Mouse (Mus musculus): ENCODE measurements around the gene Wdr5b.
A peak's percentile ranks its signal among the peaks of the same experiment; 100 is the strongest.

Wdr5b gene

DNA sequence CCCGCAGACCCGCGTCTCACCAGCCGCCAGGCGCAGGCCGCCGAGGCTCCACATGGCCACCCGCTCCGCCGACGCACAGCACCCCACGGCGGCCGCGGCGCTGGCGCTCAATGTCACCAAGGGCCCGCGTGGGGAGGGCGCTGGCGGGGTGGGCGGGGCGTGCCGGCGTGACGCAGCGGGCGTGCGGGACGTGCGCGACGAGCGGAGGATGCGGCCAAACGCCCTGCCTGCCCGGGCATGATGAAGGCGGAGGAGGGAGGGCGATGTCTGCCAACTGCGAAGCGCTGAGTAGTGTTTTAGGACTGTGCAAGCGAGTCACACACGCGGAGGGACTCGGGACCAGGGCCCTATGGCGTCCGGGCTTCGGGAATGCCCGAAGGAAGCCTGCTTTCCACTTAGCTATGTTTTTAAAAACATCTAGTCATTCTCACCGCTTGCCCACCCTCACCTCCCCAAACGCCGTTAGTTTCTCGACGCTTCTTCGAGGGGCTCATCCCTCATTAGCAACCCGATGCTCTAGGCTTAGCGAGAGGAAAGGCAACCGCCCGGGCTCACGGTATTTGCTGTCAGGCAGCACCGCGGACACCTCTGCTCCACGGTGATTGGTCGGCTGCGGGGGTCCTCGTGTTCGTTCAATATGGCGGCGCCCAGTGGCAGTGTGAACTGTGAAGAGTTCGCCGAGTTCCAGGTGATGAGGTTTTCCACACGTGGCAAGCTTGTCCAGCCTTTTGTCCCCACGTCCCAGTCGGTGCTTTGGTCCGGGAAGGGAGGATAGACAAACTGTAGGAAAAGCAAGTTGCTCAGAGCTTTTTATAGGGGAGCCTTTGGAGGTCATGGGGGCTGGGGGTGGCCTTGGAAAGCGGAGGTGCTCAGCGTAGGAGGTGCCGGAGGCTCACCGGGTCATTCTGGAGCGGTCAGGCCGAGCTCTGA lies 30.7 kb downstream of the Wdr5b start, which contains the start of the genes Fam162a and Ccdc58:
Gene Fam162a (minus strand): TSS at position 145 of the 930 bp plus-strand sequence.
Gene Ccdc58 (plus strand): TSS at position 236 of the 930 bp plus-strand sequence.
- DNase-seq, result peak; percentile 93

DNA sequence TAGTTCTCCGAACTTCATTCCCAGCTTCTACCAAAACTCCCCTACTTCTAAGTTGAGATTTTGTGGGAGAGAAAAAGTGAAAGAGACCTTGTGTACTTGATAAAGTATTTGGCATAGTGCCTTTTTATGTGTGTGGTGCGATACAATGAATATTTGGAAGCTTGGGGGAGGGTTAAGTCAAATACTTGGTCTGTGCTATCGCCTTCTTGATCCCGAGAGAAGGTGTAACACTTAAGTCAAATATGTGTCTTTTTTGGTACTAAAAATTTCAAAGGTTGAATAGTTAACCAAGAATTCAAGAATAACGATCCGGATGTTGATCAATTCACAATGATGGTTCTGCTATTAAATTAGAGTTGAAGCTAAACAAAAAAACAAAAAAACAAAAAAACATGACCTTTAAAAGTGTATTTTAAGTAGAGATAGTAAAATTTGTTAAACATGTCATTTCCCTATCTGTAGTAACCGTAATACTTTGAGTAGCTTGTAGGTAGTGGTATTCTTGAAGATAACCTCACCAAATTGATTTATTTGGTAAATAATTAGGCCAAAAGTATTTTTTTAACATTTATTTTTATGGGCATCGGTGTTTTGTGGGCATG lies 31.5 kb downstream of the Wdr5b start:
- no peak for DNase-seq

DNA sequence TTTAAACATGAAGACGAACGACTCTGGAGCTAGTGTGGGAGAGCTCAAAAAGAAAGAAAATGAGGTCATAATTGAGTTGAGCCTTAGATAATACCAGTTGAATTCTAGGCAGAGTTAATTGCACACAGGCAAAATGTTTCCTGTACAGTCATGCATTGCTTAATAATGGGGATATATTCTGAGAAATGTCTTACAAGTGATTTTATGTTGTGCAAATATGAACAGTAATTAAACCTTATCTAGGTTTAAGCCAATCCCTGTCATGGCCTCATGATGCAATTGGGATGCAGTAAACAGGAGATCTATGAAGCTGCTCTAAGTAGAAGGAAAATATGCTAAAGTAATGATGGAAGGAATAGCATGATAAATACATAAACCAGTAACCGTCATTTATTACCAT lies 33.8 kb downstream of the Wdr5b start:
- no peak for DNase-seq

DNA sequence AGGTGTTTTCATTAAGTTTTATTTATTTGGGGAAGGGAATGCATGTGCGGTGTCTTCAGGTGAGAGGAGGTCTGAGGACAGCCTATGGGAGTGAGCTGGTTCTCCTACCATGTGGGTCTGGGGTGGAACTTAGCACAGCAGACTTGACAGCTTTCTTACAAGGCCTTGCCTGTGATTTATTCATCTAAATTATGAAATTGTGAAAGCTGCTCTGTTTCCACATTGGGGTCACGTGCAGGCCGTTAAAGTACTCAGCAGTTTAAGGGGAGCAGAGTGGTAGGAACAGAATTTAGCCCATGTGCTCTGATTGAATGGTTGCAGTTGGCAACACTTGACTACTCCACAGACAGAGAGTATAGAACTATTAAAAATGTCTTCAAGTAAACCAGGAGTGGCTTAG lies 38.9 kb downstream of the Wdr5b start:
- DNase-seq, result no peak

DNA sequence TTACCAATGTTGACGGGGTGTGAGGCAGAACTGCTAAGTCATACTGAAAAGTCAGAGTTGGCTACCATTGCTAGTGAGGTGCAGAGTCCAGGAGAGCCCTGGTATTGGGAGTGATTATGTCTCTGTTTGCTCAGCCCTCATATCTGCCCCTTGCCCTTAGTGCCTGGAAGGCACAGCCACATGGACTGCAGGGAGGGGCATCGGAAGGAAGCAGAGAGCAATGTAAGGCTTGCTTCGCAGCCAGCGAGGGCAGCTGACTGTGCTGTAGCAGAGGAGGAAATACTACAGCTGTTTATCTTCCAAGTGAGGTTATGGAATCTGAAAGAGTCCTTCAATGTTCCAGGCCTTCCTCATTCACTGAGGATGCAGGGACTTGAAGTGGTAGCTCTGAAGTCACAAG lies 46.9 kb downstream of the Wdr5b start:
- no peak for DNase-seq

DNA sequence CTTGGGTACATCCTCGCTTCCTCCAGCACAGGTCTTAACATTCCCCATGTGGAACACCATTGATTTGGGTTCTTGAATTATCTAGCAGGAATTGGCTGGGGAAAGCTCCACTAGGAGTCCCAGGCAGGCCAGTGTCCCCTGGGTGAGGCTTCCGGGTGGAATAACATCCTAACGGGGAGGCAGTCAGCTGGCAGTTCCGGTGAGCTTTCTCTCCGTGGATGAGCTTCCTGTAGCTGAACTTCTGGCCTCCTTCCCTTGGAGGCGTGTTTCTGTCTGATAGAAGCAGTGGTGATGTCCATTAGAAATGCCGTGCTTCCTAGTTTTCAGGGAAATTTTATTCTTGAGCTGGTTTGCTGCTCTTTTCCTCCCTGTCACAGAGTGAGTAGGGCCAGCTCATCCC lies 48.1 kb downstream of the Wdr5b start:
- no peak for DNase-seq

DNA sequence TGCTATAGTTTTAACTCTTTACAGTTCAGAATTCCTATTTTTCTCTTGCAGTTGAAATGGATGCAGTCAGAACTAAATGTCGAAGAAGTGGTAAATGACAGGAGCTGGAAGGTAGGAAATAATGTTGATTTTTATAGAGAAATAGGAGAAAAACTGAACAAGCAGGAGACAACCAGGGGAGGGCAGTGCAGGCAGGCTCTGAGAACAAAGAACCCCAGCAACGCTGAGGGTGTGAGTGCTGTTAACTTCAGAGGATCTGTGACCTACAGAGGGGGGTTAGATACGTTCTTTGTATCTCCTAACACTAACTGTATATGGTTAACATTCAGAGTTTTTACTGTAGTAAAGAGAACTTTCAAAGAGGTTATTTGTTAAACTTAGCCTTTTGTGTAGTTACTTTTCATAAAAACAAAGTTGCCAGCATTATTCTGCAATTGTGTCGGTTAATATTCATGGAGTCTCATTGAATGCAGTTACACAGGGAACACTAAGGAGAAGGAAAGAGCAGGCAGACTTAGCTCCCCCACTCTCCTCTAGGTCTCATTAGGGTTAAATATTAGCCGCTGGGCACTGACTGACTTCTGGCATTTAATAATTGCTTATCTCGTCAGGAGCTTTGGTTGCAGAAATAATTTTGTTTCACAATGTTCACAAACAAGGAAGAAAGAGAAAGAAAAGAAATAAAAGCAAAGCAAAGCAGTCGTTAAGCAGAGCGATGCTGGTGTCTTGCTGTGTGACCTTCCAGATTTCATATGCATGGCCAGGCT lies 49.0 kb downstream of the Wdr5b start:
- DNase-seq, result no peak

DNA sequence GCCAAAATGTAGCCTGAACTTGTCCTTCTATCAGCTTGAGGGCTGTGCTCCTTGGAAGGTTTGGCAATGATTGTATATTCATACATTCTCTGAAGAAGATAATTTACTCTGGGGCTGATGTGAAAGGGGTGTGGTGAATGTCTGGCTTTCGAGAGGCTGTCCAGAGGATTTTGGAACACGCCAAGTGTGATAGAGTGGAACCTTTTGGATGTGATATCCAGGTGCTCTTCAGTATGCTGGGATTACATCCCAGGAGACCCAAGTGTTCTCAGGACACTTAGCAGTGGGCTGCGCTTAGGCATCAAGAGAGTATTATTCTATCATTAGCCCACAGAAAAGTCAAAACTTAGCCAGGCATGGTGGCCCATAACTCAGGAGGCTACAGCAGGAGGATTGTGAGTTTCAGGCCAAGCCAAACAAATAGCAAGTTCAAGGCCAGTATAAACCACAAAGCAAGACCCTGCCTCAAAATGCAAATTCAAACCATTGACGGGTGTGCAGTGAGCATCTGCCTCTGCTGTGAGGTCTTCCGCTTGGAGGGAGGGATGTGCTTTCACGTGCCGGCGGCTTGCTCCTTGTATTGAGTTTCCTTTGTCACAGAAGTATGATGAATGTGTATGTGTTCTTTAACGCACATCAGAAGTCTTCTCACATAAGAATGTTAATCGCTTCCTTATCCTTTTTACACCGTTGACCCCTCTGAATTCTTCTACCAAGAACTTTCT lies 50.0 kb downstream of the Wdr5b start:
- DNase-seq, result no peak
